Mouse (Mus musculus): ENCODE measurements around the gene 3110082I17Rik.

DNA sequence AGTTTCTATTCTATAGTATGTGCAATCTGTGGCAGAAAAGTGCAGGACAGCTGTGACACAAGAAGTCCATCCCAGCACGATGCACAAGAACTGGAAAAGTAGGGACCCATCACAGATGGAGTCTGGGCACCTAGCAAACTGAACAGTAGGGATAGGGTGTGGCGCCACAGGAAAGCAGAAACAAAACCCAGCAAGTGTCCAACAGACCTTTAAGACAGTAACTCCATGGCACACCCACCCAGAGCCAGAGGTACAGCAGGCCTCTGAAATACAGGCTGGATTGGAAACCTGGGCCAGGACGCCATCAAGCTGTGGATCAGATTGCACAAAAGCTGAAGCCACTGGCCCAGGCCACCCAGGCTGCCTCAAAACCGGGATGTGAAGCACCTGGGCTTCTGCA is 17.4 kb downstream of the 3110082I17Rik start:
- no peak for TF ChIP-seq NELFE (IDR thresholded peaks at IDR 0.05; ENCODE audit: low read depth, low read length)
- TF ChIP-seq TCF12 (IDR thresholded peaks at IDR 0.05; ENCODE audit: low read depth, low read length): no peak
- no peak for TF ChIP-seq POLR2A (IDR thresholded peaks at IDR 0.05; ENCODE audit: low read depth, low read length)
- no peak for TF ChIP-seq EP300 (IDR thresholded peaks at IDR 0.05; ENCODE audit: low read length)
- TF ChIP-seq RCOR1 (conservative IDR thresholded peaks at IDR 0.05; ENCODE audit: low read depth, low read length): no peak
- no peak for TF ChIP-seq MEF2A (IDR thresholded peaks at IDR 0.05; ENCODE audit: borderline replicate concordance, low read depth, low read length)
- no peak for TF ChIP-seq CHD1 (IDR thresholded peaks at IDR 0.05; ENCODE audit: low read depth, low read length)
- TF ChIP-seq CTCF (conservative IDR thresholded peaks at IDR 0.05 in 1 of 2, IDR thresholded peaks at IDR 0.05 in 1 of 2; ENCODE audit: low read depth in 2 of 2, low read length in 2 of 2): no peak

Data from CH12.LX (cell line).